Mouse (Mus musculus): Measurements from ENCODE around the gene Gramd2.
A peak's percentile ranks its signal among the peaks of the same experiment; 100 is the strongest.

Gramd2 gene

DNA sequence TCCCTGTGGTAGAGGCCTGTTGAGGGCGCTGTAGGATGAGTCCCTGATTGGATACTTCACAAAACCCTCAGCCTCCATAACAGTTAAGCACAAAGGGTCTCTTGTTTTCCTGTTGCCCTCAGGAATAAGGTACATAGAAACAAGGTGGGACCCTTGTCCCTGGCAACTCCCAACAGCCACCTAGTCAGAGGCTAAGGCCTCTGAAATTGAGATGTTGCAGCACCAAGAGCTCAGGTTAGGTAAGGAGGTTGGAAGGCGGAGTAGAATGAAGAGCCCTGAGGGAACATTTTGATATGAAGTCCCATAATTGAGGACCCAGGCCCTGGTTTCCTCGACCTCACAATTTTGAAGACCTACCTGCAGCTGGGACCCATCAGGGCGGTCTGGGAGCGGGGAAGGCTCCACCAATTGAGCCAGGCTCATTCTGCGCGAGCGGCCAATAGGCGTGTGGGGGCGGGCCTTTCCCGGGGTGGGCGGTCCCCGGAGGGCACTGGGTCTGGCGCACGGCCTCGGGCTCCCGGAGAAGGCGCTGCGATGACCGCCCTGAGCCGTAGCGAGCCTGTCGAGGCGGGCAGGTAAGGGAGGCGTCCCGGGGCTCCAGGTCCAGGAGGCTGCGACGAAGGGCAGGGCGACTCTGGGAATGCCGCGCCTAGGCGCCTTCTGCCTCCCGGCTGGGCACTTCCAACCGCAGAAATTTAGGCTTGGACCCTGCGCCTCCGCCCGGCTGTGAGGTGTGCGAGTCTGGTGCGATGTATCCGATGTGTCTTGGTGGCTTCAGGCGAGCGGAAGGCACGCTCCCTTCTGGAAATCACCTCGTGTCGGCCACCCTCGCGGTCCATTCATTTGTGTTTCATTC, at the start of gene Gramd2:
Gene Gramd2, plus strand, starts transcription at position 467 of the 856 bp plus-strand sequence.
- DNase-seq (ENCODE audit: low read depth, low spot score) = peak; percentile 58

GRCm38 (mm10) chr9:59638372-59638771, 41.6 kb upstream of the Gramd2 start:
- DNase-seq (ENCODE audit: low read depth, low spot score) = no peak

GRCm38 (mm10) chr9:59639936-59640335, 40.0 kb upstream of the Gramd2 start:
- no peak for DNase-seq (ENCODE audit: low read depth, low spot score)

DNA sequence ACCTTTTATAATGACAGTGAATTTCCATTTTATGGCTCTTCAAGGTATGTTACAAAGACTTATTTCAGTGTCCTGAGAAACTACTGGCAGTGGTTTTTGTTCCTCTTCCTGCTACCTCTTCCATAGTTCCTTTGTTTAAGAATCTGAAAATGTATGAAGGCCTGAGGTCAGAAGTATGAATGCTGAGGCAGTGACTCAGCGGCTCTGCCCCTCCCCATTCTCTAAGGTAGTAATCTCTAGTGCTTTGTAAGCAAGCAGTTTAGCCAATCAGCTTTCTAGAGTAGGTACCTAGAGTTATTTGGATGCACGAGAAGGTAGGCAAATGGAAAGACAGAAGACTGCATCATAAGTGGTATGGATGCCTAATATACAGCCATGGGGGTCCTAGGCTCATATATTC, 38.6 kb upstream of the Gramd2 start:
- no peak for DNase-seq (ENCODE audit: low read depth, low spot score)

- no peak for DNase-seq (ENCODE audit: low read depth, low spot score)
These were observed 30.0 kb upstream of the Gramd2 start for GRCm38 (mm10) chr9:59649911-59650310.

- no peak for DNase-seq (ENCODE audit: low read depth, low spot score)
These were observed 26.6 kb upstream of the Gramd2 start for GRCm38 (mm10) chr9:59653371-59653770.

- DNase-seq (ENCODE audit: low read depth, low spot score) = no peak
These were observed 25.4 kb upstream of the Gramd2 start for GRCm38 (mm10) chr9:59654450-59654983.

DNA sequence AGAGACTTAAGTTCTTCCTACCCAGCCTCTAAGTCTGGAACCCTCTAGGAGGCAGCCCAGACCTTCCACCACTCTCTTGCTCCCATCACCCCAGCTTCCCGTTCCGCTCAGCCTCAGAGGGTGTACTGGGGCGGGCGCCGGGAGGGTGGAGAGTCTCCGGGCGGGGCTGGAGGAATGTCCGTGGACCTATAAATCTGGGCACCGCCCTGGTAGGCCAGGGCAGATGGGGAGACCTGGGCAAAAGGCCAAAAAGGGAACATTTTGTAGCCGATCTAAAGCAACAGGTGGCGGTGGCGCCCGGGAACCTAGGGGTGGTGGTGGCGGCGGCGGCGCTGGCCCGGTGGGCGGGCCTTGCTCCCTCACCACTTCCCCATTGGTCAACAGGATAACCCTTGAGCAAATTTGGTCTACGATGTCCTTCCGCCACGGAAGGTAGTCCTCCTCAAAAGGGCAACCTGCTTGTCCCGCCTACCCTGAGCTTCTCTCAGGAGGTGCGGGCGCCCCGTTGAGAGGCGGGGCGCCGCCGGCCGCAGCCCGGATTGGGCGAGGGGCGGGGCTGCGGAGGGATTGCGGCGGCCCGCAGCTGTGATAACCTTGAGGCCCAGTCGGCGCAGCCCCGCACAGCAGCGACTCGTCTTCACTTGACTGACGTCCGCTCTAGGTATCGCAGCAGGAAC, 23.8 kb upstream of the Gramd2 start, which contains the start of gene Pkm:
Gene Pkm, plus strand, starts transcription at position 411 of the 677 bp plus-strand sequence.
- peak; percentile 100 for DNase-seq (ENCODE audit: low read depth, low spot score)

DNA sequence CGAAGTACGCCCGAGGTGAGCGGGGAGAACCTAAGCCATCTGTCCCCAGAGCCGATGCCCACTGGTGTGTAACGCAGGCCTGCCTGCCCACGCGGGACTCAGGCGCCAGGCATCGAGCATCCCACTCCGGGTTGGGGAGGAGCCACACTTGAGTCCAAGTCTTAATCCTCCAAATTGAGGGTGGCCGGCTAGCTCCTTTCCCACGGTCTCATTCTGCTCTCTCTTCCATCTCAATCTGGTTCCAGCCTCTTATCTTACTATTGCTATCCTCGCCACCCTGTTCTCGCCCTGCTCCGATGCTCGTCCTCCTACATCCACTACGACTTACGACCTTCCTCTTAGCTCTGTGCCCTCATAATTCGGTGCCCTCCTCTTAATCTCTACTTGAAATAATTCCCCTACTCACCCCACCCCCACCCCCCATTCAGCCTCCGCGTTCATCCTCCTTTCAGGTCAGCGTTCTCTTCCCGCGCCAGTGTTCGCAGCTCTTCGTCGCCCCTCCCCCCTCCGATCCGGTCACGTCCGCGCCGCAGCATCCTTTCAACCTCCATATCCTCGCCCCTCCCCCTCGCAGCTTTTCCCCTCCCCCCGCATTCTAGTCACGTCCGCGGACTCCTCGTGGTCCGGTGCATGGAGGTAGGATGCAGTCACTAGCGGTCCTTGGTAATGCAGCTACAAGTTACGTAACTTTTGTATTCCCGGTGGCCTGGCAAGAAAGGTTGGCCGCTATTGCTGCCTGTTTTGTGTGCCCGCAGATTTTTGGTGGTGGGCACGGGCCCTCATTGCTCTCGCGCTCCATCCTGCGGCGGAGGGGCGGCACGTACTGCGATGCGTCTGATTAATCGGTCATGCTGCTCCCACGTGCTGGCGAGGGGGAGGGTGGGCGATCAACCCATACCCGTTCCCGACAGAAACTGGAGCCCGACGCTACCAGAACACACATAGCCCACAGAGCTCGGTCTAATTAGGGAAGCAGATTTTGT, 23.0 kb upstream of the Gramd2 start:
- DNase-seq (ENCODE audit: low read depth, low spot score) = peak; percentile 96

GRCm38 (mm10) chr9:59658146-59658545, 21.8 kb upstream of the Gramd2 start:
- DNase-seq (ENCODE audit: low read depth, low spot score) = peak; percentile 49

DNA sequence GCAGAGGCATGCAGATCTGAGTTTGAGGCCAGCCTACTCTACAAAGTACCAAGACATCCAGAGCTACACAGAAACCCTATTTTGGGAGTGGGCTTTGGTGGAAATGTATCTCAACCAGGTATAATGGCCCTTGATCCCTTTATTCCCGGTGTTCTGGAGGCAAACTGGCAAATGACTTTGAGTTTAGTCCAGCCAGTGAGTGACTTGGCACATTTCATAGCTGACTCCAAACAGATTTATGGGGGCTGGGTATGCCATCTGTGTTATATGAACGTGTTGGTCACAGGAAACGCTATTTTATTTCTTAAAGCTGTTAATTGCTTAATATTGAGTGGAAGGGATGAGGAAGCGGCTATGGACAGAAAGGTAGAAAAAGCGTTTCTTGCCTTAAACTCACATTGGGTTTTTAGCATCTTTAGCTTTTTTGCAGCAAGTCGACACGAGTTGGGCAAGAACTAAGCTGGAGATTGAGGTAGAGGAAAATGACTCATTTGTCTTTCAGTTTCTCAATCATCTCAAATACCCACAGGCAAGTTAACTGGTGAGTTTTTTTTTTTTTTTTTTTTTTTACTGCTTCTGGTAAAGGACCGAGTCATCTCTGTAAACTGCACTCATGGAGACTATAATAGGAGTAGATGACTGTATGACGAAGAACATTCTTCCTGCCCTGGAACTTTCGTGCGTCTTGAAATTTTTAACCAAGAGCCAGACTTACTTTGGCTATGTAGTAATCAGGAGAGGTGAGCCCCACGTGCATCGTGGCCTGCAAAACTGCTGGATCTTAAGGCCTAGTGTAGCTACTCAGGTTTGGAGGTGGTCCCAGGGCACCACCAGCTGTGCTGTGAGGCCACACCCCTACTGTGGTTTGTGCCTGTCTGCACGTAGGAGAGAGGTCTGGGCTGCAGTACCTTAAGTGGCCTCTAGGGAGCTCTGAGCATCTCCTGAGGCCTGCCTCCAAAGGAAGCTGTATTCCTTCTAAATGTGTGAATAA, 20.6 kb upstream of the Gramd2 start:
- DNase-seq (ENCODE audit: low read depth, low spot score) = peak; percentile 95

DNA sequence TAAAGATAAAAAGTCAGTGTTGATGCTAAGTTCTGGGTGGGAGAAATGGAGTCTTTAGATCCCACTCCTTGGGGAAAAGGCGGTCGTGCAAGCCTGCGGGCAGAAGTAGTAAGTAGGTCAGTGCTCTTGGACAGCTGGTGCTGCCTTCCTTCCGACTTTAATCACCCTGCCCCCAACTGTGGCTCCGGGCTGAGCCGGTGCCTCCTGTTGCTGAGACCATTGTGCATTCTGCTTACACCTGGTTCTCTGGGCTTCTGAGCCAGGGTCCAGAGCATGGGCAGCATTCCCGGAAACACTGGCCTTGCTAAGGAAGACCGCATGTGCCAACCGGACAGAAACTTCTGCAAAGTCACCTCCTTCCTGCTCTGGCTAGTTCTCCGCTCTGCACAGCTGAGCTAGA, 19.5 kb upstream of the Gramd2 start:
- DNase-seq (ENCODE audit: low read depth, low spot score) = no peak

DNA sequence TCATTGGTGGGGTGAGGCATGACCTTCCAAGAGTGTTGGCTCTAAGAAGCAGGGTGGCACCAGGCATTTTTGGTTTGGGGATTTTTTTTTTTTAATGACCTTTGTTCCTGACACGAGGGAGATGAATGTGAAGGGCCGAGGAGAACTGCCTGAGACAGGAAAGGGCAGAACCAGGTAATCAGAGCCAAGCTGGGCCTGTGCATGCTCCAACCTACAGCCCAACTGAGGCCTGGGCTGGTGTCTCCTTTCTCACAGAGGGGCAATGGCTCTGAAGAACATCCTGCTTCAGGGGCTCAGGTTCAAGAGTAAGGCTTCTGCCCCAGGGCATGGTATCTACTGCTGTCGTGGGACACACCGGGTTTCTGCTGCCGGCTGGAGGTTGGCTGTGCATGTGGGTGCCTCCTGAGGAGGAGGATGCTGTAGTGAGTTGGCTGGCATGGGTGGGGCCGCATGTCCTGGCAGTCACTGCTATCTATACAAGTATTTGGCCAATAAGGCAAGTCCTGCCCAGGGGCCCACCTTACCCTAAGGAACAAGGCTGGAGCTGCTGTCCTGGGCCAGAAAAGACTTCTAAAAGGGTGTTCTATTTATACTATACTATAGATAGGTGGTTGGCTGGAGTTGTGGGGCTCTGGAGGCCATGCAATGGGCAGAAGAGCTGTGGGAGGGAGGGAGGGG, 18.5 kb upstream of the Gramd2 start:
- DNase-seq (ENCODE audit: low read depth, low spot score) = no peak

GRCm38 (mm10) chr9:59663226-59663625, 16.7 kb upstream of the Gramd2 start:
- no peak for DNase-seq (ENCODE audit: low read depth, low spot score)

DNA sequence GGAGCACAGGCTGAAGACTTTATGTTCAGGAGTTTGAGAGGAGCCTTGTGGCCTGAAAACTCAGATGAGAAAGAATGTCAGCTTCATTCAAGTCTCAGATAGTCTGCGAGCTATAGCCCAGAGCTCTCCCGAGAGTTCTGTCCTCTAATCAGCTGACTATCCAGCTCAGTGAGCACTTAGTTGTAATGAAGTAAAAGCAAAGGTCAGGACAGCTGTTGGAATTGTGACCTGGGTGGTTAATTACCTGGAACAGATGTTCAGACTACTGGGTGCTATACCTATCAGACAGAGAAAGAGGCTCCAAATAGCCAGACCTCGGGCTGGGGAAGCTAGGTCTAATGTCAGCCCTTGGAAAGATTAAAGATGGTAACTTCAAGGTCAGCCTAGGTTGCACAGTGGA, 16.0 kb upstream of the Gramd2 start:
- DNase-seq (ENCODE audit: low read depth, low spot score) = no peak

DNA sequence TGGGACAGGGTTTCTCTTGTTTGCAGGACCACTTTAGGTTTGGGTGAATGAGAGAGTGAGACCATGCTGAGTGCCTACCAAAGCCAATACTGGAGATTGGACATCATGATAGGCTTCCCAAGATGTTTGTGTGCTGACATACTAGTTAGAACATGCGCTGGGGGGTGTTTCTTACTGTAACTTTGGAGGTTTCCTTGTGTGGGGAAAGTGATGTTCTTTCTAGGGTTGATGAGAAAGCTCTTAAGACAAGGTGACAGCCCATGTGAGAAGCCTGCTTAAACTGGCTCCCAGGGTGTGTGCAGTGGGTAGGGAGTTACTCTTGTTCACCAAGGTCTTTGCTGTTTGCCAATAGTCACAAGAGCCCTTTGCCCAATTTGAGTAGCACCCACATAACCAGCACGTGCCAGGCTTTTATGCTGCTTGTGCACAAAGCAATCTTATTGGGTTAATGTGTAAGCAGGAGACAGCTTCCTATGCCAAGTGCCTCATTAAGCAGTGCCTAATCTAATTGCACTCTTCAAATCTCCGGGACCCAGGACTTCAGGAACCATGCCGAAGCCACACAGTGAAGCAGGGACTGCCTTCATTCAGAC, 15.2 kb upstream of the Gramd2 start:
- DNase-seq (ENCODE audit: low read depth, low spot score) = no peak

GRCm38 (mm10) chr9:59666016-59666415, 13.9 kb upstream of the Gramd2 start:
- DNase-seq (ENCODE audit: low read depth, low spot score) = no peak

GRCm38 (mm10) chr9:59666813-59667212, 13.1 kb upstream of the Gramd2 start:
- DNase-seq (ENCODE audit: low read depth, low spot score) = no peak

- DNase-seq (ENCODE audit: low read depth, low spot score) = no peak
These were observed 12.7 kb upstream of the Gramd2 start for GRCm38 (mm10) chr9:59667250-59667649.
